Mouse (Mus musculus): ENCODE results near the gene Dlec1.

DNA sequence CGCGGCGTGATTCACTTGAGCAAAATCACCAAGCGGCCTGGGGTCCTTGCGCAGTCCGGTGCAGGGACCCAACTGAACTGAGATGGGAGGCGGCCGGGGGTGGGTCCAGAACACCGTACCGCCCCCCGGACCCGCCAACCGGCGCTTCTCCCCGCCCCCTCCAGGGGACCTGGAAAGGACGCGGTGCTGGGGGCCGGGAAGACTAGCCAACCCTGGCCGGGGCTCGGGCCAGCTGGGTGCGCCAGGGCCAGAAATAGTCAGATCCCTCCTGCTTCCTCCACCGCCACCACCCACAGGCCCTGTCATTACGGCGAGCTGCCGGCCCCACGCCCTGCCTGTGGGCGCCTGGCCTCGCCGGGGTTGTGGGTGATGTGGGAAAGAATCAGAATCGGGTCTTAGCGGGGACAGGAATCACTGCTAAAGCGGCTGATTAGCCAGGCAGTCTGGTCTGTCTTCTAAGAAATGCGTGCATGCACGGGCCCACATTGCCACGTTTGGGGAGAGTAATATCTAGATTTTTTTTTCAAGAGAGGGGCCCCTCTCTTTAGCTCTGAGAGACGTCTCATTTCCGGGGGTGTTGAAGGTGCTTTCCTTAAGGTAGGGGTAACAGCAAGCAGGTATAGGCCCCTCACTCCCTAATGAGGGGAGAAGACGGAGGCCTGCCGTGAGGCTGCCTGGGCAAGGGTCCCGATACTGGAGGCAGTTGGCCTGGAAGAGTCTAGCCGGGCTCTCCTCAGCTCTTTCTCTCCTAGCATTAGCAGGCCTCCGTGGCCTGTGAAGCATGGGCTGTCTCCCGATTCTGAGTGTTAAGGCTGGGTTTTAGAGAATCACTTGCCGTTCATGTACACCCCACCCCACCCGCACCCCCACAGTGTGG, 8.6 kb upstream of the Dlec1 start, which contains the start of gene Plcd1:
- TF ChIP-seq CTCF (IDR thresholded peaks at IDR 0.05; ENCODE audit: low read depth) = no peak
- TF ChIP-seq EP300 (IDR thresholded peaks at IDR 0.05; ENCODE audit: low read depth) = no peak
